ENCODE assay signal across 8 mouse cellular contexts in the genomic region with DNA sequence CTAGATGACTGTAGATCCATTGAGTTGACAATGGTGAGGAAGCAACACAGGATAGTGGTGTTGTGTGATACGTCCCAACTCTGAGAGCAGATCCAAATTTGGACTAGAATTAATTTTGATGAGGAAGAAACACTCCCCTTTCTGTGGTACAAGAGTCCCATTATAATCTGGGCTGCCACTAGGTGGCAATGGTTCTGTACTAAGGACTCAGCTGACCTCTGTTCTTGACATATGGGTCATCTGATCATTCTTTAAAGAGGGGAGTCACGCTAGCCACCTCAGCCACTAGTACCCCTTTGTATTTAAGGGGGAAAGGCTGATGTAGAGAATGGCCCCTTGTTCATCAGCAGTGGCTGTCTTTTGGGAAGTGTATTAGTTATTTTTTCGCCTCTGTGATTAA. TPM values are rescaled to one million over a fixed set of nuclear protein-coding genes. Genes with fewer than 3 reads are reported as not detected.
A peak's percentile ranks its signal among the peaks of the same experiment; 100 is the strongest.
DNase-seq lines count a peak whose midpoint lies in the region; ATAC-seq lines count a peak whose summit lies in the region.

No protein-coding gene starts in this region.

- H3K4me1 ChIP-seq in brown adipose tissue, adult 24 weeks (ENCODE audit: control insufficient read depth, insufficient read depth, insufficient read length, low read length), result peaks cover 7% of the 10 kb centered on the region; the same call in 1 of the 2 replicates
- no peaks in the 10 kb centered on the region for H3K4me1 ChIP-seq in forebrain, embryonic 12.5 days

- no peak for ATAC-seq in forebrain, embryonic 12.5 days (ENCODE audit: low FRiP score)

- no peak overlapping the region for H3K4me2 ChIP-seq in forebrain, embryonic 12.5 days

- H3K27ac ChIP-seq in brown adipose tissue, adult 24 weeks (replicated peaks; ENCODE audit: low read depth, low read length), result peak overlapping the region; percentile 72
- H3K27ac ChIP-seq in forebrain, embryonic 12.5 days, result no peak overlapping the region

- no peaks in the 10 kb centered on the region for H3K27me3 ChIP-seq in forebrain, embryonic 12.5 days

- DNase-seq in heart, adult 8-10 months (ENCODE audit: low spot score), result peak; percentile 31
- DNase-seq in heart, adult 11 months, result no peak
- peak; percentile 71 for DNase-seq in CD4-positive, CD25-positive, alpha-beta regulatory T cell, adult 2 months (ENCODE audit: low read depth, low spot score)
- DNase-seq in kidney, postnatal 25 days, result peak; percentile 48 to 66
- DNase-seq in naive thymus-derived CD4-positive, alpha-beta T cell, adult 2 months (ENCODE audit: low read depth), result peak; percentile 76
- DNase-seq in right cerebral cortex, adult 2 months (ENCODE audit: low spot score in 2 of 2), result no peak

- H3K9ac ChIP-seq in forebrain, embryonic 12.5 days, result no peak overlapping the region

- no peak overlapping the region for H3K4me3 ChIP-seq in brown adipose tissue, adult 24 weeks (ENCODE audit: insufficient read depth, low read depth, low read length)
- no peak overlapping the region for H3K4me3 ChIP-seq in forebrain, embryonic 12.5 days (replicated peaks)

- no peaks in the 10 kb centered on the region for H3K36me3 ChIP-seq in forebrain, embryonic 12.5 days (replicated peaks)

- H3K9me3 ChIP-seq in forebrain, embryonic 12.5 days, result no peaks in the 10 kb centered on the region

- WGBS in forebrain, embryonic 12.5 days, result 47% methylated on average over 3 of the region's 3 CpGs

RNA-seq across cellular contexts. Expression of a gene that starts 10.7 kb away (rescaled TPM):
- 1 to 10 TPM; 2.6 to 4.1 (median 3.3) TPM for total RNA-seq in heart, adult 8-10 months (2022)
- polyA plus RNA-seq in brown adipose tissue, adult 24 weeks (2012; ENCODE audit: insufficient read depth, insufficient read length, missing spikeins), result 0.63 and 3.6 TPM in 2 replicates
- polyA plus RNA-seq in forebrain, embryonic 12.5 days (2016; fragmentation: Nextera tagmentation; extraction: Ambion mirVana), result 0.12 and 0.28 TPM in 2 replicates

RNA-seq across cellular contexts. Expression of a gene that starts 57.3 kb away (rescaled TPM):
- total RNA-seq in heart, adult 8-10 months (2022), result 1 to 10 TPM; 5.1 to 9.4 (median 7.1) TPM
- polyA plus RNA-seq in brown adipose tissue, adult 24 weeks (2012; ENCODE audit: insufficient read depth, insufficient read length, missing spikeins), result 4.8 and 5.6 TPM in 2 replicates
- 25.3 and 33.0 TPM in 2 replicates for polyA plus RNA-seq in forebrain, embryonic 12.5 days (2016; fragmentation: Nextera tagmentation; extraction: Ambion mirVana)

Comparison
In these comparisons a context has a peak if more than half of its experiments do, and no peak if none do; other contexts are left out.
1. DNase-seq: peak in heart, adult 8-10 months (single experiment), CD4-positive, CD25-positive, alpha-beta regulatory T cell, adult 2 months (single experiment), kidney, postnatal 25 days (2 of 2) and naive thymus-derived CD4-positive, alpha-beta T cell, adult 2 months (single experiment); none in heart, adult 11 months (single experiment) and right cerebral cortex, adult 2 months (0 of 2).